Mouse (Mus musculus): ENCODE results near the gene Kcnrg. TPM values are rescaled to one million over a fixed set of nuclear protein-coding genes. Genes with fewer than 3 reads are reported as not detected.

Gene Kcnrg
- total RNA-seq, 1 experiment: 0.27 TPM

DNA sequence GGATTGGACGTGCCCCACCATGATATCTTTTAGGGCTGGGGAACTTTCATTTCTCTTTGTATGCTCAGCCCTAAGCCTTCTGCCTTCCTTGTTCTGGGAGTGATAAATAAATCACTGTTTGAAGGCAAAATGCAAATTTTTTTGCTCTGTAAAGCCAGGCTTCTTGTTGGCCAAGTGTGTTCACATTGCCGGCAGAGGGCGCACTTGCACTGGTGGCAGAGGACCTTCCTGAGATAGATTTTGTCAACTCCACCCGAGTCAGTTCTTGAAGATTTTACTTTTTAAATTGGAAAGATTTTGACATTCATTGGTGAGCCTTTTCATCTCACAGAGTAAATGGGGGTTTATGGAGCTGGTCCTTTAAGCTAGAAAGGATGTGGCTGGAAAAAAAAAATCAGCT lies 35.9 kb upstream of the Kcnrg start:
- no peaks in the 10 kb centered on the region for H3K36me3 ChIP-seq (ENCODE audit: control insufficient read depth, insufficient read depth, low read length, poor library complexity, severe bottlenecking)
- no peaks in the 10 kb centered on the region for H3K4me1 ChIP-seq (ENCODE audit: control insufficient read depth in 2 of 2, insufficient read depth in 2 of 2, low read length in 2 of 2, poor library complexity in 1 of 2)
- H3K9ac ChIP-seq (ENCODE audit: insufficient read depth, low read depth, low read length, poor library complexity, severe bottlenecking): no peak overlapping the region
- H3K9me3 ChIP-seq (ENCODE audit: control insufficient read depth, insufficient read depth, low read depth, low read length): no peaks in the 10 kb centered on the region
- no peak overlapping the region for H3K4me3 ChIP-seq (ENCODE audit: insufficient read depth in 1 of 2, low read depth in 1 of 2, low read length in 2 of 2, poor library complexity in 1 of 2, severe bottlenecking in 1 of 2)
- DNase-seq (ENCODE audit: low read depth, low spot score): peak; percentile 63
- no peak overlapping the region for H3K27ac ChIP-seq (ENCODE audit: insufficient read depth, low read depth, low read length, poor library complexity, severe bottlenecking)
- in situ Hi-C loops (cut with MboI; ENCODE audit: low sequenced_read_pairs in 2 of 2, unreplicated experiment in 2 of 2): no loop called here
- TF ChIP-seq CHD2 (IDR thresholded peaks at IDR 0.05; ENCODE audit: low read depth, low read length) (no peak), ZNF384 (IDR thresholded peaks at IDR 0.05; ENCODE audit: low read depth, low read length) (no peak), MAFK (IDR thresholded peaks at IDR 0.05; ENCODE audit: insufficient read depth, low read depth, low read length) (no peak), ZC3H11A (IDR thresholded peaks at IDR 0.05; ENCODE audit: borderline replicate concordance, low read depth, low read length) (peak; percentile 71), HCFC1 (IDR thresholded peaks at IDR 0.05; ENCODE audit: borderline replicate concordance, insufficient read depth, low read length) (no peak)

DNA sequence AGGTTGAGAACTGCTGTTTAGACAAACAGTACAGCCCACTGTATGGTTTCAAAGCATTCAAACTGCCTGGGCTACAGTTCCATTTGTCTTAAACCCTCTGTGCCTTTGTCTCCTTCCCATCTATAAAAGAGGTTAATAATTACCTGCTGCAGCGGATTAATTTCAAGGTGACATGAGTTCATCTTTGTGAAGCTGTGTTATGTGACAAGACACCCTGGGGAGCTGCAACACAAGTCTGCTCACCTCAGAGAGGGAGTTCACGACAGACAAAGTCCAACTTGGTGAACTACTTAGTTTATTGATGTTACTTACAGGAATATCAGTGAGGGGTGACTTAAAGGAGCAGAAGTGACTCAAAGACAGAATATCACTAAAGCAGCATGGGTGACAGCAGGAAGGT lies 35.1 kb upstream of the Kcnrg start:
- Histone ChIP-seq H3K9me3 (ENCODE audit: control insufficient read depth, insufficient read depth, low read depth, low read length) (no peaks in the 10 kb centered on the region), H3K4me1 (ENCODE audit: control insufficient read depth in 2 of 2, insufficient read depth in 2 of 2, low read length in 2 of 2, poor library complexity in 1 of 2) (no peaks in the 10 kb centered on the region), H3K4me3 (ENCODE audit: insufficient read depth in 1 of 2, low read depth in 1 of 2, low read length in 2 of 2, poor library complexity in 1 of 2, severe bottlenecking in 1 of 2) (no peak overlapping the region), H3K9ac (ENCODE audit: insufficient read depth, low read depth, low read length, poor library complexity, severe bottlenecking) (no peak overlapping the region), H3K36me3 (ENCODE audit: control insufficient read depth, insufficient read depth, low read length, poor library complexity, severe bottlenecking) (no peaks in the 10 kb centered on the region), H3K27ac (ENCODE audit: insufficient read depth, low read depth, low read length, poor library complexity, severe bottlenecking) (no peak overlapping the region)
- in situ Hi-C loops (cut with MboI; ENCODE audit: low sequenced_read_pairs in 2 of 2, unreplicated experiment in 2 of 2): no loop called here
- no peak for DNase-seq (ENCODE audit: low read depth, low spot score)
- no peak for TF ChIP-seq CHD2 (IDR thresholded peaks at IDR 0.05; ENCODE audit: low read depth, low read length)
- no peak for TF ChIP-seq MAFK (IDR thresholded peaks at IDR 0.05; ENCODE audit: insufficient read depth, low read depth, low read length)
- no peak for TF ChIP-seq ZC3H11A (IDR thresholded peaks at IDR 0.05; ENCODE audit: borderline replicate concordance, low read depth, low read length)
- no peak for TF ChIP-seq ZNF384 (IDR thresholded peaks at IDR 0.05; ENCODE audit: low read depth, low read length)
- TF ChIP-seq HCFC1 (IDR thresholded peaks at IDR 0.05; ENCODE audit: borderline replicate concordance, insufficient read depth, low read length): no peak

DNA sequence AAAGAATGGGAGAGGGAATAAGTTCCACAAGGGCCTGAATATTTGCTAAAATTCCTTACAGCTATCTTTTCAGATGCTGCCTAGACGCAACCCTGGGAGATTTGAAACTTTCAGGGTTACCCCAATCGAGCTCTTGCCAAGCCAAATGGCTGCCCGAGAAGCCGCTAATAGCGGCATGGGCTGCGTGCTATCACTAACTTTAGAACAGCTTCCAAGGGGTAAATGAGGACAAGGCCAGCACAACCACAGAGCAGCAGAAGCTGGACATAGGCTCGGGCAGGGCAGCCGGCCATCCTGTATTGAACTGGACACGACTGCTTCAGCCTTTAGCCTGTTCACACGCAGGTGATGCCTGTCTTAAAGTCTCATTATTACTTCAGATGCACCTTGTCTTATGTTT lies 32.2 kb upstream of the Kcnrg start:
- Histone ChIP-seq H3K27ac (ENCODE audit: insufficient read depth, low read depth, low read length, poor library complexity, severe bottlenecking) (no peak overlapping the region), H3K9ac (ENCODE audit: insufficient read depth, low read depth, low read length, poor library complexity, severe bottlenecking) (no peak overlapping the region), H3K4me3 (ENCODE audit: insufficient read depth in 1 of 2, low read depth in 1 of 2, low read length in 2 of 2, poor library complexity in 1 of 2, severe bottlenecking in 1 of 2) (no peak overlapping the region), H3K36me3 (ENCODE audit: control insufficient read depth, insufficient read depth, low read length, poor library complexity, severe bottlenecking) (no peaks in the 10 kb centered on the region), H3K4me1 (ENCODE audit: control insufficient read depth in 2 of 2, insufficient read depth in 2 of 2, low read length in 2 of 2, poor library complexity in 1 of 2) (no peaks in the 10 kb centered on the region), H3K9me3 (ENCODE audit: control insufficient read depth, insufficient read depth, low read depth, low read length) (no peaks in the 10 kb centered on the region)
- no peak for DNase-seq (ENCODE audit: low read depth, low spot score)
- no peak for TF ChIP-seq CHD2 (IDR thresholded peaks at IDR 0.05; ENCODE audit: low read depth, low read length)
- no peak for TF ChIP-seq ZC3H11A (IDR thresholded peaks at IDR 0.05; ENCODE audit: borderline replicate concordance, low read depth, low read length)
- no peak for TF ChIP-seq MAFK (IDR thresholded peaks at IDR 0.05; ENCODE audit: insufficient read depth, low read depth, low read length)
- TF ChIP-seq ZNF384 (IDR thresholded peaks at IDR 0.05; ENCODE audit: low read depth, low read length): no peak
- TF ChIP-seq HCFC1 (IDR thresholded peaks at IDR 0.05; ENCODE audit: borderline replicate concordance, insufficient read depth, low read length): no peak
- in situ Hi-C loops (cut with MboI; ENCODE audit: low sequenced_read_pairs in 2 of 2, unreplicated experiment in 2 of 2): no loop called here

DNA sequence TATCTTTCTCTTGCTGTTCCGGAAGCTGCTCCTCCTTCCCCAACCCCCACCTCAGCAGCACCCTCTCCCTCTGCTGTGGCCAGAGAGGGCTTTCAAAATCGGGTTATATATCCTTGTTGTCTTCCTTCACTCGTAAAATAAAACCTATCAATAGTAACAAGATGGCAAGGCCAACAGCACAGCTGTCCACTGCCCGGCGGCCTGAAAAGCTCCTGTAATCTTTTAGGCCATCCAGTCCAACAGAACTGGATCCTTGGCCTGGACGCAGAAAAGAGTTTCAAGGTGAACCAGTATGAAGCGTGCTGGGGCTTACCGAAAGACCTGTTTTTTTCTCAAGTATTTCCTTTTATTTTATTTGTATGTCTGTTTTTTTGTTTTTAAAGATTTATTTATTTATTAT lies 31.3 kb upstream of the Kcnrg start:
- in situ Hi-C loops (cut with MboI; ENCODE audit: low sequenced_read_pairs in 2 of 2, unreplicated experiment in 2 of 2): no loop called here
- Histone ChIP-seq H3K9ac (ENCODE audit: insufficient read depth, low read depth, low read length, poor library complexity, severe bottlenecking) (no peak overlapping the region), H3K4me3 (ENCODE audit: insufficient read depth in 1 of 2, low read depth in 1 of 2, low read length in 2 of 2, poor library complexity in 1 of 2, severe bottlenecking in 1 of 2) (no peak overlapping the region), H3K27ac (ENCODE audit: insufficient read depth, low read depth, low read length, poor library complexity, severe bottlenecking) (no peak overlapping the region), H3K9me3 (ENCODE audit: control insufficient read depth, insufficient read depth, low read depth, low read length) (no peaks in the 10 kb centered on the region), H3K4me1 (ENCODE audit: control insufficient read depth in 2 of 2, insufficient read depth in 2 of 2, low read length in 2 of 2, poor library complexity in 1 of 2) (no peaks in the 10 kb centered on the region), H3K36me3 (ENCODE audit: control insufficient read depth, insufficient read depth, low read length, poor library complexity, severe bottlenecking) (no peaks in the 10 kb centered on the region)
- TF ChIP-seq ZC3H11A (IDR thresholded peaks at IDR 0.05; ENCODE audit: borderline replicate concordance, low read depth, low read length) (no peak), CHD2 (IDR thresholded peaks at IDR 0.05; ENCODE audit: low read depth, low read length) (no peak), MAFK (IDR thresholded peaks at IDR 0.05; ENCODE audit: insufficient read depth, low read depth, low read length) (no peak), HCFC1 (IDR thresholded peaks at IDR 0.05; ENCODE audit: borderline replicate concordance, insufficient read depth, low read length) (no peak), ZNF384 (IDR thresholded peaks at IDR 0.05; ENCODE audit: low read depth, low read length) (no peak)
- no peak for DNase-seq (ENCODE audit: low read depth, low spot score)
